Mouse (Mus musculus): ENCODE results near the gene Slco6d1. TPM values are rescaled to one million over a fixed set of nuclear protein-coding genes. Genes with fewer than 3 reads are reported as not detected.

Gene Slco6d1
- polyA plus RNA-seq (2012; ENCODE audit: low replicate concordance): not detected in 2 replicates

GRCm38 (mm10) chr1:98420824-98421223 is at the start of gene Slco6d1:
Gene Slco6d1, plus strand, starts transcription at chr1:98421124.

